Mouse (Mus musculus) gastrocnemius, postnatal 14 days (tissue): ENCODE data around the gene Amh. TPM values are rescaled to one million over a fixed set of nuclear protein-coding genes. Genes with fewer than 3 reads are reported as not detected.
"Not testable (repeated sequence)": the region's sequence is repeated elsewhere in the genome, so short reads cannot be mapped to it uniquely, and the experiment has no call there.

Source experiments
- DNase-seq: peaks from one replicate; pipeline ENCODE4 v3.0.0; 2021; ENCODE audit warnings: mixed read lengths
- intact Hi-C: fragments of 180-260 bp; cut with DNase I; formaldehyde crosslinking; loops from one replicate; pipeline ENCODE4 v1.15.1; 2025; ENCODE audit warnings: low total_unique reads
- total RNA-seq, 2 experiments: library from RNA; stranded (reverse); gene quantifications; 2 replicates each; pipeline ENCODE4 v1.2.3; 2021

The Amh gene
- total RNA-seq, 2 experiments from 2014 or later = 0.25 TPM; not detected in 1

DNA sequence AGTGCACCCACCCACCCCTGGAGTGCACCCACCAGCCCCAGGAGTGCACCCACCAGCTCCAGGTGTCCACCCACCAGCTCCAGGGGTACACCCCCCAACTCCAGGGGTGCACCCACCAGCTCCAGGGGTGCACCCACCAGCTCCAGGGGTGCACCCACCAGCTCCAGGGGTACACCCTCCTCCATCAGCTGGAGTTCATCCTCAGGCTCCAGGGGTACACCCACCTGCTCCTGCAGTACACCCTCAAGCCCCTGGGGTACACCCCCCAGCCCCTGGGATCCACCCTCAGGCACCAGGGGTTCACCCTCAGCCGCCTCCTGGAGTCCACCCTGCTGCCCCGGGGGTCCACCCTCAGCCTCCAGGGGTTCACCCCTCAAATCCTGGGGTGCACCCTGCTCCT lies 703 bp upstream of the Amh start:
- intact Hi-C loops = loop anchor here (10.0 kb wide), 1 partner anchor 190 kb away; no protein-coding TSS in a partner anchor
- no peak for DNase-seq

DNA sequence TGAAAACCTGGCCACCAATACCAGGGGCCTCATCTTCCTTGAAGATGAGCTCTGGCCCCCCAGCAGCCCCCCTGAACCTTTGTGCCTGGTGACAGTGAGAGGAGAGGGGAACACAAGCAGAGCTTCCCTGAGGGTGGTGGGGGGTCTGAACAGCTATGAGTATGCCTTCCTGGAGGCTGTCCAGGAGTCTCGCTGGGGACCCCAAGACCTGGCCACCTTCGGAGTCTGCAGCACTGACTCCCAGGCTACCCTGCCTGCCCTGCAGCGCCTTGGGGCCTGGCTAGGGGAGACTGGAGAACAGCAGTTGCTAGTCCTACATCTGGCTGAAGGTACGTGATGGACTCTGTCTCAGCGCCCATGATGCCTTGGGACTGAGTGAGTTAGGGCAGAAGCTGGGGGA lies 279 bp downstream of the Amh start:
- DNase-seq = no peak
- intact Hi-C loops = loop anchor here (10.0 kb wide), 1 partner anchor 189 kb away; no protein-coding TSS in a partner anchor

DNA sequence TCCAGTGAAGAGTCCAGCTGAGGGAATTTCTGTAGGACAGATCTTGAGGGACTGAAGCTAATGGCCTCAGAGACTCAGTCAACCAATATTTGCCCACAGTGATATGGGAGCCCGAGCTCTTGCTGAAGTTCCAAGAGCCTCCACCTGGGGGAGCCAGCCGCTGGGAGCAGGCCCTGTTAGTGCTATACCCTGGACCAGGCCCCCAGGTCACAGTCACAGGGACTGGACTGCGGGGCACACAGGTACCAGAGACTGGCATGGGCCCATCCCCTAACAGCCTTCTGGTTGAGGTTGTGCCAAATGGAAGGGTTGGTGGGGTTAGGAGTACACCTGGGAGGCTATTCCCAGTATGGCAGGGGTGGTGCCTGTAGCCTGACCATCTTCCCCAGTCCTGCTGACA lies 882 bp downstream of the Amh start:
- intact Hi-C loops = loop anchor here (10.0 kb wide), 1 partner anchor 189 kb away; no protein-coding TSS in a partner anchor

DNA sequence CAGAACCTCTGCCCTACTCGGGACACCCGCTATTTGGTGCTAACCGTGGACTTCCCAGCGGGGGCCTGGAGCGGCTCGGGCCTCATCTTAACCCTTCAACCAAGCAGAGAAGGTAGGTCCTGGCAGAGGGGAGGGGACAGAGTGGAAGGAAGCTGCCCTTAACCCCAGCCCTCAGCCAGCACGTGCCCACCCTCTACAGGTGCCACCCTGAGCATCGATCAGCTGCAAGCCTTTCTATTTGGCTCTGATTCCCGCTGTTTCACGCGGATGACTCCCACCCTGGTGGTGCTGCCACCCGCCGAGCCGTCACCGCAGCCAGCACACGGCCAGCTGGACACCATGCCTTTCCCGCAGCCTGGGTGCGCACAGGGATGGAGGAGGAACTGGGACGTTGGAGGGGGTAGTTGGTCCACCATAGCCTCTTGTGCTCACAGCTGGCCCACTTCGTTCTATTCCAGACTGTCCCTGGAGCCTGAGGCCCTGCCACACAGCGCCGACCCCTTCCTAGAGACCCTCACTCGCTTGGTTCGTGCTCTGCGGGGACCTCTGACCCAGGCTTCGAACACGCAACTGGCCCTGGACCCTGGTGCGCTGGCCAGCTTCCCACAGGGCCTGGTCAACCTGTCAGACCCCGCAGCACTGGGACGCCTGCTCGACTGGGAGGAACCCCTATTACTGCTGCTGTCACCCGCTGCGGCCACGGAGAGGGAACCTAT lies 1.5 kb downstream of the Amh start:
- intact Hi-C loops = loop anchor here (10.0 kb wide), 1 partner anchor 188 kb away; no protein-coding TSS in a partner anchor
- DNase-seq = no peak

More for the DNA sequence above, 882 bp downstream of the Amh start:
- peak; percentile 82 for DNase-seq

DNA sequence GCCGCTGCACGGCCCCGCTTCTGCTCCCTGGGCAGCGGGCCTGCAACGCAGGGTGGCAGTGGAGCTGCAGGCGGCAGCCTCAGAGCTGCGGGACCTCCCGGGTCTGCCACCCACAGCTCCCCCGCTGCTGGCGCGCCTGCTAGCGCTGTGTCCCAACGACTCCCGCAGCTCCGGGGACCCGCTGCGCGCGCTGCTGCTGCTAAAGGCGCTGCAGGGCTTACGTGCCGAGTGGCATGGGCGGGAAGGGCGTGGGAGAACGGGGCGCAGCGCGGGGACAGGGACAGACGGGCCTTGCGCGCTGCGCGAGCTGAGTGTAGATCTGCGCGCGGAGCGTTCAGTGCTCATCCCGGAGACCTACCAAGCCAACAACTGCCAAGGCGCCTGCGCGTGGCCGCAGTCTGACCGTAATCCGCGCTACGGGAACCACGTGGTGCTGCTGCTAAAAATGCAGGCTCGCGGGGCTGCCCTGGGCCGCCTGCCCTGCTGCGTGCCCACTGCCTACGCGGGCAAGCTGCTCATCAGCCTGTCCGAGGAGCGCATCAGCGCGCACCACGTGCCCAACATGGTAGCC lies 2.1 kb downstream of the Amh start:
- intact Hi-C loops = loop anchor here (10.0 kb wide), 1 partner anchor 188 kb away; no protein-coding TSS in a partner anchor
- peak; percentile 80 for DNase-seq

DNA sequence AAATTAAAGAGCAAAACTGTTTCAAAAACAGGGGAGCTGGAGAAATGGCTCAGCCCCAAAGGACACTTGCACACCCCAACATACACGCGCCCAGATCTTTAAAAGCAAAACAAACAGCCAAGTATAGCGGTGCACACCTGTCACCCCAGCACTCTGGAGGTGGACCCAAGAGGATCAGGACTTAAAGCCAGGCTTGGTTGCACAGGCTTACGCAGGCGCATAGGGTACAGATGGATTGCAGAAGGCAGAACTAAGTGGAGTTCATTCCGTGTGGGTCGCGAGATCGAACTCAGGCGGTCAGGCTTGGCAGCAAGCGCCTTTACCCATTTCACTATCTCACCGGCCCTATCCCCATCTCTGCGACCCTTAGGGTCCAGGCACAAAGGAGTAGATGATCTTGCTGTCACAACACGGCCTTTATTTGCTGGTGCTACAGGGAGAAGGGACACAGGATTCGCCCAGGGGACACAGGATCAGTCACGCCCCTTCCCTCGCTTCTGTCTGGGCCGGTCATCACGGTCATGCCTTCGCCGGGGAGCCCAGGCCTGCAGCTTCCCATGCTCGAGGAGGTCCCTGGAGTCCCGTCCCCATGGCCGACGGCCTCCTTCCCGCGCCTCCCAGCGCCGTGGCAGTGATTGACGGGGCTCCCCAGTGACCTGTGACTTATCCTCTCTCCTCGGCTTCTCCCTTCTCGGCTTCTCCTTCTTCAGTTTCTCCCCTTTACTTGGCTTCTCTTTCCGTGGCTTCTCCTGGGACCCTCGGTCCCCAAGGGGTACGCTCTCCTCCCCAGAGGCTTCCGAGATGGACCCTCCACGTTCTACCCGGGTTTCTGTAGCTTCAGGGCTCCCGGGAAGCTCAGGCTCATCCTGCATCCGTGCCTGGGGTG lies 3.3 kb downstream of the Amh start:
- intact Hi-C loops = loop anchor here (10.0 kb wide), 1 partner anchor 186 kb away; no protein-coding TSS in a partner anchor
- DNase-seq = peak; percentile 3

DNA sequence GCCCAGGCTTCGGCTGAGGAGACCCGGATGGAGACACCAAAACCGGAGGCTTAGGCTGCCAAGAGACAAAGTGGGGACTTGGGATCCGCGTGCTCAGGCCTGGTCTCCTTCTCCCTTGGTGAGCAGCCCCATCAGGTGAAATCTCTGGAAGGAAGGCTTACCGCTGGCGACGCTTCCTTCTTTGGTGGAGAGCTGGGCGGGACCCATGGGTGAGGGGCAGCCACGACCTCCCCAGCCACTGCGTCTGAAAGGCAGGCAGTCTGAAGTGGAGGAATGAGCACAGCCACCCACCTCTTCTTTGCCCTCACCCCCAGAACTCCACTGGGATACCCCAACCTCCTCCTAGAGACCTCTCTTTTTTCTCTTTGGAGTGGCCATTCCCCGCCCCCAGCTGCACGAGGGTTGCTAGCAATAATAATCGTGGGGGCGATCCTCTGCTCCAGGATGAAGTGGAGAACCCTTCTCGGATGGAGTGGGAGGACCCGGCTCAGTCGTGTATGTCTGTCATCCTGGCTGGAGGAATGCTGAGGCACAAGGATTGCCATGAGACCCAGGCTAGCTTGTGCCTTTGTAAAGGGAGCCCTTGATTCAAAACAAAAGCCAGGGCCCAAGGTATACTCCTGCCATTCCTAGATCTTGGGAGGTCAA lies 4.1 kb downstream of the Amh start:
- intact Hi-C loops = loop anchor here (10.0 kb wide), 1 partner anchor 186 kb away; no protein-coding TSS in a partner anchor
- DNase-seq = peak; percentile 3

DNA sequence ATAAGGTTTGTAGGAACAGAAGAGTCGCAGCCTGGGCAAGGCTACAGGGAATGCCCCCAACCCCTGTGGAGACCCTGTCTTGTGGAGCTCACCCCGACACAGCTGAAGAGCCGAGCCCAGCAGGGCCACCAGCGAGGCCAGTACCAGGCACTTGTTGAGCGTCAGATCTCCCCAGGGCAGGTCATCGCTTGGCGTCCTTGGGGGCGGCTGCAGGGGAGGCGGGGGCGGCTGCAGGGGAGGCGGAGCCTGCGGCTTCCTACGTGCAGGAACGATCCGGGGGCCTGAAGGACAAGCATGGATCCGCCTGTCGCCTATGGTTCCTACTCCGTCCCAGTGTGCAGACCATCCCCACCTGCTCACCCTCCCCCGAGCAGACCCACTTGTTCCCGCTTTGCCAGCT lies 5.0 kb downstream of the Amh start:
- DNase-seq = peak; percentile 11
- intact Hi-C loops = no loop called here

DNA sequence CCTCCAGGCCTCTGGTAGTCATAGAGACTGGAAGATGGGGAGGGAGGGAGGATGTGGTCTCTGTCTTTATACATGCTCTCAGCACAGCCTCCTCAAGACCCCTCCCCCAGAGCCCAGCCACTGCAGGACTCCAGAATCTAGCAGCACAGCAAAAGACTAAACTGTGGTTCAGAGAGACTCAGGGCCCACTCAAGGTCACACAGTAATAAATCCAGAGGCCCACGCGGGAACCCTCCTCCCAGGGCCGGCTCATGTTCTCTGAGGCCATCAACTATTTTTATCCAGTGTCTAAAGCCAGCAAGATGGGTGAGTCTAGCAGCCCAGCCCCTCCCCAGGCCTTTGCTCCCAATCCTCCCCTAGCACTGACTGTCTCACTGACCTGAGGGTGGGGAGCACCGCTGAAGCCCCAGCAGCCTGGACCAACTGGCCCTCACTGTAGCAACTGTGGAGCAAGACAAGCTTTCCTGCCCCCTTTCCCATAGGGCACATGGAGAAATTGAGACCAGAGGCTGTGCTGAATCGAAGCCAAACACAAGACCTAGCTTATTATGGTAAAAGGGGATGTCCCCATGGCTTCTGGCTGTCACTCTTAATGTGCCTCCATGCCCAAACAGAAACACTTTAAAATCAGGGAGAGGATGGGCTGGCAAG lies 7.5 kb downstream of the Amh start:
- intact Hi-C loops = no loop called here
- peak; percentile 41 for DNase-seq

DNA sequence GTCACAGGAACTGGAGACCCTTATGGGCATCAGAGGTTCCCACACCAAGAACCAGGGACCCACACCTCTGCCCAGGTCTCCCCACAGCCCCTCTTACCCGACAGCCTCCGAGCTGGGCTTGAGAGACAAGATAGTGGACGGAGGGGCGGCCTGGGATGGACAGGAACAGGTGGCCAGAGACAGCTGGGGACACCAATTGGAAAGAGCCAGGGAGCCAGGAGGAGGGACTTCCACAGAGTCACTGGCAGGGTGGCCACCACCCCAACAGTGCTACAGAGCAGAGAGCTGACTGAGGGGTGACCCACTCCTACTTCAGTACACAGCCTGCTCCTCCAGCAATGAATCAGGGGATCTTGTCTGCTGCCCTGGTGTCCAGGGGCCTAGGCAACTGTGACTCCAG lies 8.3 kb downstream of the Amh start, which contains the start of gene Jsrp1:
Gene Jsrp1, minus strand, starts transcription at position 133 of the 400 bp plus-strand sequence.
- intact Hi-C loops = no loop called here
- DNase-seq = peak; percentile 83

DNA sequence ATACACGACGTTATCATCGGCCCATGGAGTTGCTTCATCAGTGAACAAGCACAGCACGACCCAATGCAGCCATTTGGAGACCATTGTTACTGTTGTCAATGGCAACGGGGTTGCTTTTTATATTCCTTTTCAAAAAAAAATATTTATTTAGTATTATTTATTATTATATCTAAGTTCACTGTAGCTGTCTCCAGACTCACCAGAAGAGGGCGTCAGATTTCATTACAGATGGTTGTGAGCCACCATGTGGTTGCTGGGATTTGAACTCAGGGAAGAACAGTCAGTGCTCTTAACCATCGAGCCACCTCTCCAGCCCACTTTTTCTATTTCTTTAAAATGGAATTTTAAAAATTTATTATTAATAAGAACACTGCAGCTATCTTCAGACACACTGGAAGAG lies 9.8 kb downstream of the Amh start:
- intact Hi-C loops = no loop called here
- no peak for DNase-seq

DNA sequence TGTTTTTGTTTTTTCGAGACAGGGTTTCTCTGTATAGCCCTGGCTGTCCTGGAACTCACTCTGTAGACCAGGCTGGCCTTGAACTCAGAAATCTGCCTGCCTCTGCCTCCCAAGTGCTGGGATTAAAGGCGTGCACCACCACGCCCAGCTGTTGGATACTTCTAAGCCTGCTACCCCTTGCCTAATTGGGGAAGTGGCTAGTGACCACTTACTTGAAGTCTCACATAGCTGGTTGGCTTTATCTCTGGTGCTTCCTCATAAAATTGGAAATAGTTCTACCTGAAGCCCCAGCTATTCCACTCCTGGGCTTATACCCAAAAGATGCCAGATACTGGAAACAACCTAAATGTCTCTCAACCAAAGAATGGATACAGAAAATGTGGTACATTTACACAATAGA lies 11.3 kb downstream of the Amh start:
- intact Hi-C loops, DNase-seq: not testable (repeated sequence)

DNA sequence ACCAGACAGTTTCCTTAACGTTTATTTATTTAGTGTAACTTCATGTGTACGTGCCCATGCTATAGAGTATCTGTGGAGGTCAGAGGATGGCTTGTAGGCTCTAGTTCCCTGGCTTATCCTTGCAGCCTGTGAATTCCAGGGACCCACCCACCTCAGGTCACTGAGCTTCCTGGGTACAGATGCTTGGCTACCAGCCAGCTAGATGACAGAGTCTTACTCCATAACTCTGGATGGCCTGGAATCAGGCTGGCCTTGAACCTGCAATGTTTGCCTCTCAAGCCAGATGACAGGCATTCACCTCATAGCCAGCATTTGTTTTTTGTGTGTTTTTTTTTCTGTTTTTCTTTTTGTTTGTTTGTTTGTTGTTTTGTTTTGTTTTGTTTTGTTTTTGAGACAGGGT lies 12.1 kb downstream of the Amh start:
- intact Hi-C loops = no loop called here
- DNase-seq = no peak

DNA sequence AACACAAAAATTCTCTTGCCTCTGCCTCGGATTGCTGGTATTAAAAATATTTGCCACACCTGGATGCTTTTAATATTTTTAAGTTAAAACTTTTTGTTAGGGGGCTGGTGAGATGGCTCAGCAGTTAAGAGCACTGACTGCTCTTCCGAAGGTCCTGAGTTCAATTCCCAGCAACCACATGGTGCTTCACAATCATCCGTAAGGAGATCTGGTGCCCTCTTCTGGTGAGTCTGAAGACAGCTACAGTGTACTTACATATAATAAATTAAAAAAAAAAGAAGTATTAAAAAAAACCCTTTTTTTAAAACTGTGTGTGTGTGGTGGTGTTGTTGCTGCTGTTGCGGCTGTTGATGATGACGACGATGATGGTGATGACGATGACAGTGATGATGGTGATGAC lies 12.9 kb downstream of the Amh start:
- intact Hi-C loops, DNase-seq: not testable (repeated sequence)

DNA sequence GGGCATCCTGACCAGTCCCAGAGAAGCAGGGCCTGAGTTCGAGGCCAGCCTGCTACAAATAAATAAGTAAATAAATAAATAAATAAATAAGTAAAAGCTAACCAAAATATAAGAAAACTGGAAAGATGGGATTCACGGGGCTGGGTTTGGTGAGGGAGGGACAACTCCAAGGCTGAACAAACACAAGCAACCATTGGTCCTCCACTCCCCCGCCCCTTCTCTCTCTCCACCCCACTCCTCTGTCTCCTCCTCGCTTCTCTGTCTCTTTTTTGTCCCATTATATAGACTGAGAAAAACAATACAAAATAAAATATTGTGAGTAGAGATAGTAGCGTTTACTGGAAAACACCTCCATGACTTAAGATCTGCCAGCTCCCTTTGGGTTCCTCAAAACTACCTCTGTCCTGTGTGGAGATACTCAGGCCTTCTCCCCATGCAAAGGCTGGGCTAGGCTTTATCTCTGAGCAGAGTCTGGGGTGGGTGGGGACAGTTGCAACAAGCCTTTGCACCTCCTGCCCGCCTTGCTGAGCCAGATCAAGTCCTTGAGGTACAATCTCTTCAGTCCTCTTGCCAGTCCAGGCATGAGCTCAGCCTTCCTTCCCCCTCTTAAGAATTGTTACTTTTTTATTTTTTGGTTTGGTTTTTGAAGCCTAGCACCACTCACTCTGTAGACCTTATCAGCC lies 13.7 kb downstream of the Amh start:
- no peak for DNase-seq
- intact Hi-C loops = no loop called here

DNA sequence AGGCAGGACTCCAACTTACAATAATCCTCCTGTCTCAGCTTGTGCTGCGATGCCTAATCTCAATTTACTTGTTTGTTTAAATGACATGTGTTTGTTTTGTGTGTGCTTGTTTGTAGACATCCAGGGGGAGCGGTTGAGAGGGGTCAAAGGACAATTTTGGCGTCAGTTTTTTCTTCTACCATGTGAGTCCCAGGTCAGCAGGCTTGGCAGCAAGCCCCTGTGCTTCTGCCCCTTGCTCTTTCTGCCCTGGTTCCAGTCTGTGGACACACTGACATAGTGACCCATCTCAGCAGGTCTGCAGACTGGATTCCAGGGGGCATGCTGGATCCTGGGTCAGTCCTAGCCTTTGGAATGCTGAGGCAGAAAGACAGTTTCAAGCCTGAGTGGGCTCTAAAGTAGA lies 14.4 kb downstream of the Amh start:
- no peak for DNase-seq
- intact Hi-C loops = no loop called here

DNA sequence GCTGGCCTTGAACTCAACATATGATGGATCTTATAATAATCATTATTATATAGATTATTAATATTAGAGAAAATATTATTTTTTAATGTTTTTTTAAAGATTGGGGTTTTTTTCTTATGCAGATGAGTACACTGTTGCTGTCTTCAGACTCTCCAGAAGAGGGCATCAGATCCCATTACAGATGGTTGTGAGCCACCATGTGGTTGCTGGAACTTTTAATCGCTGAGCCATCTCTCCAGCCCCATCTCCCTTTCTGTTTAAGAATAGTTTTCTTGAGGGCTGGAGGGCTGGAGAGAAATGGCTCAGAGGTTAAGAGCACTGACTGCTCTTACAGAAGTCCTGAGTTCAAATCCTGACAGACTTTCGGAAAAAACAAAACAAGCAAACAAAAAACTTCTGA lies 16.9 kb downstream of the Amh start:
- no peak for DNase-seq
- intact Hi-C loops = loop anchor here (2.0 kb wide), 1 partner anchor 55 kb away; no protein-coding TSS in a partner anchor

DNA sequence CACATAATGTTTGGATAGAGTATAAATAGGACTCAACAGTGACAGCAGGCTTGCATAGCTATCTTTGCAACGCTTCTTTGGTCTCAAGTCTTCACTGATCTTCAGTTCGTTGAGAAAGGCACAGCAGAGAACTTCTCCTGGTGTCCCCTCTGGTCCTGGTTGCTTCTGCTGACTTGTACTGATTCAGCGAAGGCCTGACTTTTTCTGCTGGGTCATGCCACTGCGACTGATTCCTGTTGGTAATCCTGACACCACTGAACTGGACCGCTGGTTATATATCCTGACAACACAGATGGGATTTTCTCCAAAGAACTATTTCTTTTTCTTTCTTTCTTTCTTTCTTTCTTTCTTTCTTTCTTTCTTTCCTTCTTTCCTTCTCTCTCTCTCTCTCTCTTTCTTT lies 17.5 kb downstream of the Amh start:
- intact Hi-C loops = loop anchor here (2.0 kb wide), 1 partner anchor 54 kb away; no protein-coding TSS in a partner anchor
- no peak for DNase-seq
